Comparison of ENCODE assay signal across 9 mouse cellular contexts in the genomic region with DNA sequence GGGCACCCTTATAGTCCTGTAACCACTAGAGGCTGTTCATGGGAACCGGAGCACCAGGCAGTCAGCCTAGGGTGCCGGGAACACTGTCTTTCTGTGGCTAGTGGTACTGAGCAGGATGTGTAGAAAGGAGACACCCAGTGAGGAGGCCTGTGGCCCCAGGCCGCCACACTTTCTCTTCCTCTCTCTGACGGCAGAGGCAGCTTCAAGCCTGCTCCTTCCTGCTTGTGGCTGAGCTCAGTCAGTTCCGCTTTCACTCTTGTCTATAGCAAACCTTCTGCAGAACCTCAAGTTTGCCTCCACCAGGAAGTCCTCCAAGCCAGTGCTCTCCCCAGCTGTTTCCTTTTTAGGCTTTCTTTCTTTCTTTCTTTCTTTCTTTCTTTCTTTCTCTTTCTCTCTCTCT.
DNase-seq lines count a peak whose midpoint lies in the region; ATAC-seq lines count a peak whose summit lies in the region.
"Had no signal": no experiment of that assay in that cellular context is flagged by ENCODE, and none has a peak within 500 bp of the region (broad histone marks: within the 10 kb centered on the region; RNA-seq: fewer than 3 reads in every experiment).

No protein-coding gene starts in this region.

- H3K4me1 ChIP-seq in midbrain, embryonic 11.5 days (ENCODE audit: control insufficient read depth, insufficient read depth, low read length), result peaks cover 4% of the 10 kb centered on the region; the same call in 1 of the 2 replicates

- no peaks in the 10 kb centered on the region for H3K36me3 ChIP-seq in midbrain, embryonic 11.5 days (ENCODE audit: control insufficient read depth, insufficient read depth, low read length)
- H3K36me3 ChIP-seq: hindbrain, embryonic 15.5 days had no signal

- peak; percentile 14 for DNase-seq in gastrocnemius, adult 18-20 months (ENCODE audit: low spot score)
- no peak for DNase-seq in gastrocnemius, postnatal 10 days
- DNase-seq in B cell, adult 2 months, result peak; percentile 85 to 90
- peak; percentile 21 for DNase-seq in heart, postnatal 25 days (ENCODE audit: low spot score)
- DNase-seq in natural killer cell, adult 2 months (ENCODE audit: low spot score in 2 of 2), result peak; percentile 83 to 88
- DNase-seq in midbrain, embryonic 11.5 days (ENCODE audit: low spot score, missing footprints), result no peak
- no peak for DNase-seq in urinary bladder, postnatal 14 days (ENCODE audit: low spot score)
- DNase-seq in right cerebral cortex, postnatal 14 days, result no peak

- no peak for ATAC-seq in midbrain, embryonic 11.5 days (ENCODE audit: low FRiP score)

- no peak overlapping the region for H3K27ac ChIP-seq in midbrain, embryonic 11.5 days (ENCODE audit: low read depth, low read length)
- H3K27ac ChIP-seq: hindbrain, embryonic 15.5 days had no signal

- H3K4me3 ChIP-seq in midbrain, embryonic 11.5 days (ENCODE audit: low read depth, low read length), result no peak overlapping the region
- H3K4me3 ChIP-seq: hindbrain, embryonic 15.5 days had no signal

- no peak overlapping the region for H3K4me2 ChIP-seq in midbrain, embryonic 11.5 days
- H3K4me2 ChIP-seq: hindbrain, embryonic 15.5 days had no signal

- H3K9ac ChIP-seq in midbrain, embryonic 11.5 days (ENCODE audit: low read length), result no peak overlapping the region
- H3K9ac ChIP-seq: hindbrain, embryonic 15.5 days had no signal

- H3K27me3 ChIP-seq in midbrain, embryonic 11.5 days (ENCODE audit: control insufficient read depth, insufficient read depth, low read length), result no peaks in the 10 kb centered on the region
- H3K27me3 ChIP-seq: hindbrain, embryonic 15.5 days had no signal

- 80% methylated on average over 5 of the region's 5 CpGs for WGBS in midbrain, embryonic 11.5 days

- intact Hi-C loops in heart, postnatal 25 days (cut with DNase I), result no loop called here

- no peaks in the 10 kb centered on the region for H3K9me3 ChIP-seq in midbrain, embryonic 11.5 days (ENCODE audit: control insufficient read depth, low read length)
- H3K9me3 ChIP-seq: hindbrain, embryonic 15.5 days had no signal

Comparison
In these comparisons a context has a peak if more than half of its experiments do, and no peak if none do; other contexts are left out.
1. DNase-seq: peak in gastrocnemius, adult 18-20 months (single experiment), B cell, adult 2 months (2 of 2), heart, postnatal 25 days (single experiment) and natural killer cell, adult 2 months (2 of 2); none in gastrocnemius, postnatal 10 days (single experiment), midbrain, embryonic 11.5 days (single experiment), urinary bladder, postnatal 14 days (single experiment) and right cerebral cortex, postnatal 14 days (single experiment).